Mouse (Mus musculus) MEL (cell line): ENCODE data around the gene Chd1l. TPM values are rescaled to one million over a fixed set of nuclear protein-coding genes. Genes with fewer than 3 reads are reported as not detected.

Experiments used
- DNase-seq: peaks from one replicate; pipeline ENCODE4 v3.0.0; 2011; ENCODE audit warnings: low read depth, low spot score
- H3K27ac ChIP-seq: 2 replicates; pipeline ENCODE4 v1.5.1; 2012; ENCODE audit warnings: low read depth, mild to moderate bottlenecking, control low read depth, low read length, moderate library complexity; ENCODE audit not compliant: control insufficient read depth
- H3K27me3 ChIP-seq, 2 experiments: fragments of 150-350 bp in 1 of 2; sonication (generic) in 1 of 2; 2 replicates each; pipeline ENCODE4 v1.6.1; 2012; ENCODE audit warnings: low read length in 2 of 2, mild to moderate bottlenecking in 2 of 2, improper control_type of control experiment in 1 of 2, moderate library complexity in 1 of 2; ENCODE audit not compliant: insufficient read depth in 2 of 2, control insufficient read depth in 1 of 2
- H3K36me3 ChIP-seq, 2 experiments: 2 replicates each; pipeline ENCODE4 v1.6.1; 2012 to 2014; ENCODE audit warnings: low read length in 2 of 2, improper control_type of control experiment in 1 of 2, inconsistent platforms in 1 of 2, mild to moderate bottlenecking in 1 of 2; ENCODE audit not compliant: insufficient read depth in 2 of 2, control insufficient read depth in 1 of 2
- H3K4me1 ChIP-seq, 2 experiments: fragments of 150-350 bp in 1 of 2; sonication (generic) in 1 of 2; 2 replicates each; pipeline ENCODE4 v1.6.1; 2012; ENCODE audit warnings: low read length in 2 of 2, improper control_type of control experiment in 1 of 2, mild to moderate bottlenecking in 1 of 2; ENCODE audit not compliant: insufficient read depth in 2 of 2, control insufficient read depth in 1 of 2
- H3K4me3 ChIP-seq, 2 experiments: fragments of 150-350 bp in 1 of 2; sonication (generic) in 1 of 2; 2 replicates each; pipeline ENCODE4 v1.5.1; 2012; ENCODE audit warnings: low read depth in 2 of 2, low read length in 2 of 2, mild to moderate bottlenecking in 2 of 2, moderate library complexity in 2 of 2, control low read depth in 1 of 2, improper control_type of control experiment in 1 of 2; ENCODE audit not compliant: control insufficient read depth in 1 of 2, insufficient read depth in 1 of 2
- H3K79me2 ChIP-seq: 2 replicates; pipeline ENCODE4 v1.6.1; 2012; ENCODE audit warnings: mild to moderate bottlenecking, low read length, moderate library complexity; ENCODE audit not compliant: control insufficient read depth, poor library complexity, insufficient read depth
- H3K9ac ChIP-seq: 2 replicates; pipeline ENCODE4 v1.6.1; 2012; ENCODE audit warnings: low read depth, mild to moderate bottlenecking, control low read depth, low read length, moderate library complexity; ENCODE audit not compliant: control insufficient read depth, poor library complexity, severe bottlenecking
- H3K9me3 ChIP-seq: fragments of 150-350 bp; sonication (generic); replicated peaks from 2 replicates; pipeline ENCODE4 v1.6.1; 2012; ENCODE audit warnings: mild to moderate bottlenecking, low read length, improper control_type of control experiment, moderate library complexity; ENCODE audit not compliant: insufficient read depth
- BHLHE40 ChIP-seq: IDR thresholded peaks from 2 replicates; pipeline ENCODE4 v1.6.1; 2012; ENCODE audit warnings: low read depth, mild to moderate bottlenecking, inconsistent platforms, low read length, improper control_type of control experiment, borderline replicate concordance
- CHD1 ChIP-seq: IDR thresholded peaks from 2 replicates; pipeline ENCODE4 v1.6.1; 2012; ENCODE audit warnings: low read depth, mild to moderate bottlenecking, inconsistent platforms, low read length, improper control_type of control experiment
- CHD2 ChIP-seq: IDR thresholded peaks from 2 replicates; pipeline ENCODE4 v1.6.1; 2011; ENCODE audit warnings: low read length, improper control_type of control experiment
- CTCF ChIP-seq, 3 experiments: IDR thresholded peaks in 2 of 3; conservative IDR thresholded peaks in 1 of 3; 2 replicates each; pipeline ENCODE4 v1.5.1; 2011 to 2012; ENCODE audit warnings: low read length in 3 of 3, low read depth in 2 of 3, mild to moderate bottlenecking in 2 of 3, improper control_type of control experiment in 1 of 3, inconsistent platforms in 1 of 3, mixed read lengths in 1 of 3, moderate library complexity in 1 of 3; ENCODE audit not compliant: control insufficient read depth in 1 of 3, insufficient read depth in 1 of 3, poor library complexity in 1 of 3, severe bottlenecking in 1 of 3
- E2F4 ChIP-seq: IDR thresholded peaks from 2 replicates; pipeline ENCODE4 v1.6.1; 2011; ENCODE audit warnings: low read depth, low read length, improper control_type of control experiment, borderline replicate concordance
- ELF1 ChIP-seq: IDR thresholded peaks from 2 replicates; pipeline ENCODE4 v1.6.1; 2014; ENCODE audit warnings: low read depth, mild to moderate bottlenecking, inconsistent platforms, low read length, improper control_type of control experiment, moderate library complexity
- EP300 ChIP-seq, 2 experiments: IDR thresholded peaks; 2 replicates each; pipeline ENCODE4 v1.6.1; 2011; ENCODE audit warnings: improper control_type of control experiment in 2 of 2, low read length in 2 of 2, low read depth in 1 of 2, mild to moderate bottlenecking in 1 of 2
- GATA1 ChIP-seq: IDR thresholded peaks from 2 replicates; pipeline ENCODE4 v1.6.1; 2011; ENCODE audit warnings: low read depth, low read length, improper control_type of control experiment
- HCFC1 ChIP-seq: IDR thresholded peaks from 2 replicates; pipeline ENCODE4 v1.6.1; 2012; ENCODE audit warnings: low read depth, mild to moderate bottlenecking, inconsistent platforms, low read length, improper control_type of control experiment, moderate library complexity
- JUND ChIP-seq: IDR thresholded peaks from 2 replicates; pipeline ENCODE4 v1.6.1; 2011; ENCODE audit warnings: low read depth, mild to moderate bottlenecking, improper control_type of control experiment, low read length
- MAFK ChIP-seq: IDR thresholded peaks from 2 replicates; pipeline ENCODE4 v1.6.1; 2011; ENCODE audit warnings: low read depth, mild to moderate bottlenecking, low read length, improper control_type of control experiment, borderline replicate concordance
- MAX ChIP-seq: IDR thresholded peaks from 2 replicates; pipeline ENCODE4 v1.6.1; 2011; ENCODE audit warnings: low read length, improper control_type of control experiment
- MAZ ChIP-seq: IDR thresholded peaks from 2 replicates; pipeline ENCODE4 v1.6.1; 2012; ENCODE audit warnings: low read depth, mild to moderate bottlenecking, inconsistent platforms, low read length, improper control_type of control experiment
- MXI1 ChIP-seq: IDR thresholded peaks from 2 replicates; pipeline ENCODE4 v1.6.1; 2011; ENCODE audit warnings: mild to moderate bottlenecking, low read depth, low read length, improper control_type of control experiment
- MYC ChIP-seq: IDR thresholded peaks from 2 replicates; pipeline ENCODE4 v1.6.1; 2011; ENCODE audit warnings: low read depth, mild to moderate bottlenecking, low read length, improper control_type of control experiment, moderate library complexity
- NELFE ChIP-seq: IDR thresholded peaks from 2 replicates; pipeline ENCODE4 v1.6.1; 2011; ENCODE audit warnings: low read depth, low read length, improper control_type of control experiment
- NRF1 ChIP-seq: IDR thresholded peaks from 2 replicates; pipeline ENCODE4 v1.6.1; 2014; ENCODE audit warnings: low read depth, mild to moderate bottlenecking, inconsistent platforms, low read length, improper control_type of control experiment, moderate library complexity; ENCODE audit not compliant: poor library complexity, insufficient read depth, severe bottlenecking
- POLR2A ChIP-seq, 2 experiments: IDR thresholded peaks; 2 replicates each; pipeline ENCODE4 v1.6.1; 2011 to 2012; ENCODE audit warnings: low read length in 2 of 2, mild to moderate bottlenecking in 2 of 2, control low read depth in 1 of 2, improper control_type of control experiment in 1 of 2, low read depth in 1 of 2, moderate library complexity in 1 of 2; ENCODE audit not compliant: control insufficient read depth in 1 of 2, insufficient read depth in 1 of 2, poor library complexity in 1 of 2
- POLR2AphosphoS2 ChIP-seq: IDR thresholded peaks from 2 replicates; pipeline ENCODE4 v1.6.1; 2011; ENCODE audit warnings: low read length, improper control_type of control experiment
- RAD21 ChIP-seq: IDR thresholded peaks from 2 replicates; pipeline ENCODE4 v1.6.1; 2011; ENCODE audit warnings: mild to moderate bottlenecking, low read depth, low read length, improper control_type of control experiment
- RCOR1 ChIP-seq: IDR thresholded peaks from 2 replicates; pipeline ENCODE4 v1.6.1; 2012; ENCODE audit warnings: low read depth, mild to moderate bottlenecking, inconsistent platforms, low read length, improper control_type of control experiment
- SIN3A ChIP-seq: IDR thresholded peaks from 2 replicates; pipeline ENCODE4 v1.6.1; 2012; ENCODE audit warnings: low read length, improper control_type of control experiment, inconsistent platforms
- SMC3 ChIP-seq: IDR thresholded peaks from 2 replicates; pipeline ENCODE4 v1.6.1; 2011; ENCODE audit warnings: low read depth, low read length, improper control_type of control experiment
- TBP ChIP-seq: IDR thresholded peaks from 2 replicates; pipeline ENCODE4 v1.8.0; 2011; ENCODE audit warnings: low read depth, low read length, improper control_type of control experiment
- TCF12 ChIP-seq: IDR thresholded peaks from 2 replicates; pipeline ENCODE4 v1.6.1; 2014; ENCODE audit warnings: low read depth, mild to moderate bottlenecking, inconsistent platforms, low read length, improper control_type of control experiment, moderate library complexity
- UBTF ChIP-seq: IDR thresholded peaks from 2 replicates; pipeline ENCODE4 v1.6.1; 2012; ENCODE audit warnings: low read depth, mild to moderate bottlenecking, inconsistent platforms, low read length, improper control_type of control experiment, moderate library complexity, borderline replicate concordance; ENCODE audit not compliant: insufficient read depth
- USF1 ChIP-seq: IDR thresholded peaks from 2 replicates; pipeline ENCODE4 v1.6.1; 2014; ENCODE audit warnings: low read depth, mild to moderate bottlenecking, inconsistent platforms, low read length, improper control_type of control experiment, moderate library complexity
- ZC3H11A ChIP-seq: IDR thresholded peaks from 2 replicates; pipeline ENCODE4 v1.6.1; 2012; ENCODE audit warnings: low read depth, mild to moderate bottlenecking, inconsistent platforms, low read length, improper control_type of control experiment
- ZKSCAN1 ChIP-seq: IDR thresholded peaks from 2 replicates; pipeline ENCODE4 v1.6.1; 2012; ENCODE audit warnings: low read depth, mild to moderate bottlenecking, inconsistent platforms, low read length, improper control_type of control experiment, moderate library complexity
- ZMIZ1 ChIP-seq: IDR thresholded peaks from 2 replicates; pipeline ENCODE4 v1.6.1; 2012; ENCODE audit warnings: low read depth, mild to moderate bottlenecking, inconsistent platforms, low read length, improper control_type of control experiment, moderate library complexity
- ZNF384 ChIP-seq: IDR thresholded peaks from 2 replicates; pipeline ENCODE4 v1.6.1; 2012; ENCODE audit warnings: low read depth, mild to moderate bottlenecking, inconsistent platforms, low read length, improper control_type of control experiment
- polyA plus RNA-seq, 2 experiments: library from polyadenylated mRNA; stranded (reverse) in 1 of 2; unstranded in 1 of 2; fragments of >175 nt in 1 of 2; fragments of >200 nt in 1 of 2; gene quantifications; 2 replicates each; pipeline versions ENCODE4 v1.2.1 to v1.2.4; 2012; ENCODE audit warnings: low replicate concordance in 2 of 2, low read depth in 1 of 2; ENCODE audit not compliant: insufficient read length in 2 of 2, insufficient read depth in 1 of 2, missing spikeins in 1 of 2
- total RNA-seq: library from RNA; depleted of rRNA; stranded (reverse); fragments of 300-350 nt; gene quantifications from 2 replicates; pipeline ENCODE4 v1.2.3, GENCODE M21; 2012; rRNA removed

The Chd1l gene
- total RNA-seq = 54.5 and 59.1 TPM in 2 replicates
- polyA plus RNA-seq = 10 to 100 TPM in 1 of 2 experiments, not detected in 1; 70.5 TPM

GRCm38 (mm10) chr3:97609845-97610410 lies at the start of gene Chd1l:
Gene Chd1l (minus strand): TSS chr3:97610203.
- no peaks in the 10 kb centered on the region for H3K27me3 ChIP-seq
- H3K4me3 ChIP-seq = peak within 1 kb of the TSS; percentile 68 to 84
- peaks cover 0 to 14% of the 10 kb centered on the region in 2 experiments; a peak in 2 of 4 replicates for H3K36me3 ChIP-seq
- peak; percentile 98 for DNase-seq
- peak within 1 kb of the TSS; percentile 80 for H3K27ac ChIP-seq
- peaks cover 4 to 11% of the 10 kb centered on the region in 2 experiments for H3K4me1 ChIP-seq
- peak; percentile 46; the same call in 1 of the 2 replicates for TF ChIP-seq MAZ
- TF ChIP-seq TCF12 = peak; percentile 75
- TF ChIP-seq ZC3H11A = no peak
- peak; percentile 87; the same call in 1 of the 2 replicates for TF ChIP-seq E2F4
- TF ChIP-seq USF1 = no peak
- peak; percentile 85 for TF ChIP-seq HCFC1
- peak; percentile 59 for TF ChIP-seq ZNF384
- TF ChIP-seq SMC3 = peak; percentile 76
- peak; percentile 73 for TF ChIP-seq NRF1
- TF ChIP-seq ELF1 = peak; percentile 94
- TF ChIP-seq MAFK = no peak
- peak; percentile 90 for TF ChIP-seq SIN3A
- peak in 1 of 2 experiments; percentile 25; a peak in 1 of 4 replicates for TF ChIP-seq EP300 (IDR thresholded peaks at IDR 0.05; ENCODE audit: low read depth in 1 of 2, low read length in 2 of 2)
- peak; percentile 52; the same call in 1 of the 2 replicates for TF ChIP-seq BHLHE40
- peak; percentile 58 for TF ChIP-seq RAD21
- TF ChIP-seq TBP = peak; percentile 82
- no peak for TF ChIP-seq CHD2
- peak; percentile 97 to 99 for TF ChIP-seq POLR2A (IDR thresholded peaks at IDR 0.05; ENCODE audit: control insufficient read depth in 1 of 2, insufficient read depth in 1 of 2, low read depth in 1 of 2, low read length in 2 of 2, poor library complexity in 1 of 2)
- TF ChIP-seq MXI1 = peak; percentile 89
- peak; percentile 17; the same call in 1 of the 2 replicates for TF ChIP-seq GATA1
- TF ChIP-seq POLR2AphosphoS2 = peak; percentile 95
- peak; percentile 98 to 100 (median 98) for TF ChIP-seq CTCF (IDR thresholded peaks at IDR 0.05 in 2 of 3, conservative IDR thresholded peaks at IDR 0.05 in 1 of 3; ENCODE audit: control insufficient read depth in 1 of 3, insufficient read depth in 1 of 3, low read depth in 2 of 3, low read length in 3 of 3, poor library complexity in 1 of 3, severe bottlenecking in 1 of 3)
- peak; percentile 98 for TF ChIP-seq MYC
- TF ChIP-seq ZKSCAN1 = no peak
- TF ChIP-seq NELFE = peak; percentile 95
- peak; percentile 96 for TF ChIP-seq MAX
- peak; percentile 61; the same call in 1 of the 2 replicates for TF ChIP-seq RCOR1
- peak; percentile 85 for TF ChIP-seq ZMIZ1
- no peak for TF ChIP-seq JUND
- no peak for TF ChIP-seq CHD1
- TF ChIP-seq UBTF = no peak
- TF ChIP-seq, all 39 proteins: peak for 23
- peak within 1 kb of the TSS; percentile 84 for H3K9ac ChIP-seq
- no peaks in the 10 kb centered on the region for H3K9me3 ChIP-seq
- peaks cover 29% of the 10 kb centered on the region for H3K79me2 ChIP-seq
